Mouse (Mus musculus) testis, postnatal 14 days (tissue): ENCODE results near the gene Srd5a1.

ENCODE experiments used
- DNase-seq: peaks from one replicate; pipeline ENCODE4 v3.0.0; 2021; ENCODE audit warnings: low spot score

Srd5a1 gene

DNA sequence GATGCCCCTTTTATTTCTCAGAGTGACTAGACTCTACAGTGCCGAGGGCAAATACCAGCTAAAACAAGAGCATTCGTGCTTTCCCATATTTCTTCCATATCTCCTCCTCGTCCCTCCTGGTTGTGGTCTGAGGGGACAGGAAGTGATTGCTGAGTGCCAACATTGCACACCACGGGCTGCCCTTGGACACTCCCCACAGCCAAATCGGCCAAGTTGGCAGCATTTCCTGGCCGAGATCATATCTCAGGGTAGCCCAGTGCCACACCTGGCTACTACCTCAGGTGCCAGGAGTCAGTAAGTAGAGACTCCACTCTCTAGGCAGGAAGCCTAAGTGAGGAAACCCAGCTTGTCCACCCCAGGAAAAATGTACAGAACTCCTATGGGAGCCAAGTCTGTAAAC, 70.0 kb downstream of the Srd5a1 start:
- DNase-seq = no peak

DNA sequence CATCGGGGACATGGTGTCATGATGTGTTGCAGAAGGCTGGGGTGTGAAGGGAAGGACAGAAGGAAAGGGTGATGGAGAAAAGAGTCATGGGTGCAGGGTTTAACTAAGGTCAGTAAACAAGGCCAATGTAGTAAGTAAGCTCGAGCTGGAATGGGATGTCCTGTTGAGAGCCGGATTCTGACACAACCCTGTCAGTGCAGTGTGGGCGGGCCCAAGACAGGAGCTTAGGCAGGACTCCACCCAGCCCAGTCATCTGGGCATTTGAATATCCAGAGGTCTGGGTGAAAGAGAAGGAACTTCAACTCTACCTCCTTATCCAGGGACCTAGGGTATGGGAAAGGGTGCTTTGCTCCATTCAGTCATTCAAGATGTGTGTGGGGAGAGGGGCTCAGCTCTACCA, 72.9 kb downstream of the Srd5a1 start:
- no peak for DNase-seq

DNA sequence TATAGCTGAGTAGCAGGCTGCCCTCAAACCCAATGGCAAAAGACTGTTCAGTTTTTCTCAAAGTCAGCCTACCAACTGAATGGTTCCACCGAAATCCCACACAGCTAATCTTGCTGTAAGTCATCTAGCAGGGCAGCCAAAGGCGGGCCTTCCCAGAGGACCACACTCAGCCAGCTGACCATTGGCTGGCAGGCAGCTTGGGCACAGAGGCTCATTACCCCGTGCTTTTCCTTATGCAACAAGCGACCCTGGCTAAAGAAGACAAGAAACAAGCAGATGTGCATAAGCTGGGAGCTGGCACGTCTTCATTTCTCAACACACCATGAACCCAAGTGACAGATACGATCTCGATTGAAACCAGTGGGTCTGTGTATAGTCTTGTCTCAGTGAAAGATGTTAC, 73.9 kb downstream of the Srd5a1 start:
- no peak for DNase-seq

DNA sequence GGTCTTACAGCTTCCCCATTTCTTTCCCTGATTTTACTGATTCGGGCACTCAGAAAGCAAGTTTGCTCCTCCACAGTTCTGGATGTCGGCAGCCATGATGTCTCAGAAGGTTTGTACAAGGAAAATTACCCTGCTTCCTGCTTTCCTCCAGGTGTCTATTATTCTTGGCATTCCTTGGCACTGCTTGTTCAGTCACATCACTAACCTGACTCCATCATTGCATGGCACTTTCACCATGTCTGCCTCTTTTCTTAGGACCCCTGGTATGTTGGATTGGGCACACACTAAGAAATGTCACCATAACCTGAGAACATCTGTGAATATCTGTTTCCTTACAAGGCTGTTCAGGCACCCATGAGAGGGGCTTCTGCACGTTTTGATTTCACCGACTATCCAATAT, 75.2 kb downstream of the Srd5a1 start:
- no peak for DNase-seq

DNA sequence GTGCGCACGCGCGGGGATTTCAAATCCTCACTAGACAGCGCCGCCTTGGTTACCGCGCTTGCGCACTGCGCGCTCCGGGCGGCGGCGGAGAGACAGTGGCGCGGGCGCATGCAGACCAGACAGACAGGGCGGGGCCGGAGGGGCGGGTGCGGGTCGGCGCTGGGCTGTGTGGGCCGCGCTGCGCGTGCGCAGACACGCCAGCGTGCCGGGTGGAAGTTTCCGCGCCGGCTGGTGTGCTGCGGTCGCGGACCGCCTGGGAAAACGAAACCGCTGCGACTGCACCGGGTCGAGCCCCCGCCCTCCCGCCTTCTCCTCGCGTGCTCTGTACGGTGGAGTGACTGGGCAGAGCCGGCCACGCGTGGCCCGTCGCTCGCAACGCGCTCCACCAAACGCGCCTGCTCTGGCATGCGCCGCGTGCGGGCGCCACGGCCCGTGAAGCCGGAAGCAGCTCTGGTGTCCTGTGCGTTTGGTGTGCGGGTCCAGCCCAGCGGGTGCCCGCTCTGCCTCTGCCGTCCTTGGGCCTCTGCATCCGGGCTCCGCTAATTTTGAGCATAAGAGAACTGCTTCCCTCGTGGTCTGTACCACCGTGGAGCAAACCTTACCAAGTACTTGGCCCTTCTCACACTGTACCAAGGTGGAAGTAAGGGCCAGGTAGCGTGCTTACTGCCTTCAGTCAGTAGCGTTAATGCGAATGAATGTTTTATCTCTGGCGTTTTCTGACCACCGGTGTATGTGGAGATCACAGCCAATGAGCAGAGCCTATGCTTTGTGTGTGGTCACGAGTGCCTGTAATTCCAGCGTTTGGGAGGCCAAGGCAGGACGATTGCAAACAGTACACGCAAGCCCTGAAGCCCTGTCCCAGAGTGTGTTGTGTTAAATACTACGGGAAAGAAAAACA, 76.3 kb downstream of the Srd5a1 start:
- peak; percentile 97 for DNase-seq

DNA sequence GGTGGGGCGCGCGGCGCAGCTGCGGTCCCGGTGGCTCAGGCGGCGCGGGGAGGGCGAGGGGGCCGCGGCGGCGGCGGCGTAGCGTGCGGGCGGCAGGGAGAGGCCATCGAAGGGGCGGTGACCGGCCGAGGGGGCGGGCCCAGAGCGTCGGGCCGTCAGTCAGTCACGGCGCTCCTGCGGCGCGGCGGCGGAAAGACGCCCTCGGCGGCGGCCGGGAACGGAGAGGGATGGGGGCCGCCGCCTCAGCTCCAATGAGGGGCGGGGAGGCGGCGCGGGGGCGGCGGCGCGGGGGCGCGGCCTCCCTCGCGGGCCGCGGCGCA, 76.9 kb downstream of the Srd5a1 start, which contains the start of gene Tent4a:
Gene Tent4a, minus strand, starts transcription at position 284 of the 320 bp plus-strand sequence.
- no peak for DNase-seq

DNA sequence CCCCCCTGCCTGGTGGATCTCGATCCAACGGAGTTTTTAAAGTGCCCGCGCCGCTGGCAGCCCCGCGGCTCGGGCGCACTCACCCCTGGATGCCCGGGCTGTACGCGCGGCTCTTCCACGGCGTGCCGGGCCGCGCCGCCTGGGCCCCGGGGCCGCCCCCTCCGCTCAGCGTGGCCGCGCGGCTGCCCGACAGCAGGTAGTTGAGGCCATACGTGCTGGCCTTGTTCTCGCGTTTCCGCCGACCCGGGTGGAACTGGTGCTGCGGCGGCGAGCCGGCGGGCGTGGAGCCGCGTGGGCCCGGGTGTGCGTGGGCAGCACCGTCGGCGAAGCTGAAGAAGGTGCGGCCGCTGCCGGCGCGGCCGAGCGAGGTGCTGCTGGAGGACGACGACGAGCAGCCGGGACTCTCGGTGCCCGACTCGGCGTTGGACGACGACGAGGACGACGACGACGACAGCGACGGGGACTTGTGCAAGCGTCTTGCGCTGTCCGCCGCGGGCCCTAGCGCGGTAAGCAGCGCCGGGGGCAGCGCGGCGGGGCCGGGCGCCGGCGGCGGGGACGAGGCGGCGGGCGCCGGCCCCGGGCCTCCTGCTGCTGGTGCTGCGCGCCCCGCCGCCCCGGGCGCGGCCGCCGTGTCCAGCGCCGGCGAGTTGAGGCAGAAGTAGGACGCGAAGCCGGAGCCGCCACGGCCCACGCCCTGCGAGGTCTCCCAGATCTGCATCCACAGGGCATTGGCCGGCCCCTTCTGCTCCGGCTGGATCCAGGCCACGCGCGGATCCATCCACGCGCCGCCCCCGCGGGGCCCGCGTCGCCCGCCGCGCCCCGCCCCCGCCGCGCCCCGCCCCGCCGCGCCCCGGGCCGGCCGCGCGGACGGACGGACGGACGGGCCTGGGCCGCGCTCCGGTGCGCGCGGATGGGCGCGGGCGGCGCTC, 77.6 kb downstream of the Srd5a1 start, which contains the start of gene Nsun2:
Gene Nsun2, plus strand, starts transcription at position 342 of the 929 bp plus-strand sequence.
- DNase-seq = peak; percentile 69

DNA sequence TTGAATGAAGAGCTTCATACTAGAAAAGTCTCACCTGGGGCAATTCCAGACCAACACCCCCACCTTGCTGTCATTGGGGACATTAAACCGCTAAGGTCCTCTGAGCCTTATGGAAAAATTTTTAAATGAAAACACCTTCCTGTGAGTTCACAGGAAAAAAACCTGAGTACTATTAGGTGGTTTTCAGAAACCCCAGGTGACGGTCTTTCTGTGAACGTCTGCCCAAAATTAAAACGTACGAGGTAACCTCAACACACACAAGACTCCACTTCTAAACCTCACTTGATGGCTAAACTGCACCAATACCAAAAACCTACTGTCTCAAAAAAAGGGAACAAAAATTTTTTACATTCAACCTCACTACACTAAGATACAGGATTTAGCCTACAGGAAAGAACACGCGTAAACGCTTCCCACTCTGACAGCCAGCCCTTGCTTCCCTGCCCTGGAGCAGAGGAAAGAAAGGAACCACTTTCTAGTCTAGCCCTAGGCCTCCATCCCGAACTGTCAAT, 78.3 kb downstream of the Srd5a1 start:
- DNase-seq = no peak

DNA sequence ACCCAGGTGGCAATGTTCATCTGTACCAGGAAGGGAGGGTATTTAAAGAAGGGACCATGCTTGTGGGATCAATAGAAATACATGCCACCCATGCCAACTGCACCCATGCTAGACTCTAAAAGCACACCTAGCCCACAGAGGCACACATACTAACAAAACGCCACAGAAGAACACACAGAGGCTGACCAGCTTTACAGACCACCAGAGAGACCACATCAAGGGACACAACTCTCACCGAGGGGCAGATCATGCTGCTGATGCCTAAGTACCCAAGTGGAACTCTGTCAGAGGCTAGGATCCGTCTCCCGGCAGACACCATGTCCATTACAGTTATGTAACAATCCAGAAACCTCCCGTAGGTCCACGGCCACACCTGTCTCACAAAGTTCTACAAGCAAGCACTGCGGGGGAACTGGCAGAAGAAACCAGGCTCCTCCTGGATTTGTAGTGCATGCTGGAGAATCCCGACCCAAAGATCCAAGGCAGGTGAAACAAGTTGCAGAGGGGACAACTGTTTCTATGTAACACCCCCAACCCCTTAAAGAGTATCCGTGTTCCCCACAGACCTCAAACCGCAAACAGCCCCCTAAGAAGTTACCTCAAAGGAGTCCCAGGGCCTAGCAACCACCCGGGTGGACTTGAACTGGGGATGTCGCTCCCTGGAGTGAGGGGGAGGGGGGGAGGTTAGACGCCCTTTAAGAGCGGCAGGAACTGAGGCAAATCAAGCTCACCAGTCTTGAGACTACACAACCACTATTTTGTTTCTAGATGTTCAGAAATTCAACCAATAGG, 78.9 kb downstream of the Srd5a1 start:
- peak; percentile 62 for DNase-seq

DNA sequence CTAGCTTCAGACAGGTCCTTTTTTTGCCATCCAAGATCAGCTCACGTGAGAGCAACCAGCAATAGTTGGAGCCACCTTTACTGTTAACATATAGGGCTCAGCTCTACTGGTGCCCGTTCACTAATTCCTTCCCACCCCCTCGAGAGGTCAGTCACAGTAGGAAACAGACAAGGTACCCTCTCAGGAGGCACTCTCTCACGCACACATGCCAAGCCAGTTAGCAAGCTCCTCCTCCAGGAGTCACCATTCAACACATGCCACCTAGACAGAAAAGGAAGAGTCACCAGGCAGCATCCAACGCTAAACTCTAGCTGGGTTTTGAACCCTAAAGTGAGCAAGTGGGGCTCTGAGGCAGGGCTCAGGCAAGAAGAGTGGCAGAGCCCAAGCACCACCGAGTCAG, 79.8 kb downstream of the Srd5a1 start:
- DNase-seq = no peak

DNA sequence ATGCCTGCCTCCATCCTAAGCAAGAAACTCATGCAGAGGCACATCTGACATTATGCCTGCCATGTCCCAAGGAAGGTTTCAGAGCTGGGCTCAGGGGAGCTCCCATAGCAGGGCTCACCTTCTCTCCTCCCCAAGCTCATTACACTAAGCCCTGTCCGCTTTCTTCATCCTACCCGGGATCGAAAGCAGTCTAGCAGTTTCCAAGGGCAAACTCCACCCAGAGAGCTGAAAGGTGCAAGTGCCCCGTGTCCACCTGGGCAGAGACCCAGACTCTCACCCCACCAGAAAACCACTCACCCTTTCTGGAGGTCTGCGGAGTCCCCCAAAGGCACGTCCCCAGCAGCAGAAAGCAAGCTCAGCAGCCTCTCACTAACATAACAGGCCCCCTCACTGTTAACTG, 80.3 kb downstream of the Srd5a1 start:
- no peak for DNase-seq

DNA sequence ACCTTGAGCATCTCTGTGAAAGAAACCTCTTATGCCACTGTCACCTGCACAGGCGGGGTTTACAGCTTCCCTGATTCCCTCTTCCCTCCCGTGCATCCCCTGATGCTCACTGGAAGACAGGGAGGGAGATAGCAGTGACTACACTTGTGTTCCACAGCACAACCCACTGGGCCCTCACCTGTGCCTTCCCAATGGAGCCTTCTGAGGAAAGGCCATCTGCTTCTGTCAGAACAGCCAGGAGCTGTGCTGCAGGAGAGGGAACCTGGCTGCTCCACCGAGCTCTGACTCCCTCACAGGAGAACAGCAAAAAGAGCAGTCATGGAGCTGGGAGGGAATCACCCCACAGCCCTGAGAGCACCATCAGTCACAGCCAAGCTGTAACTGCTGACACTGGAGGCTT, 81.1 kb downstream of the Srd5a1 start:
- DNase-seq = no peak

DNA sequence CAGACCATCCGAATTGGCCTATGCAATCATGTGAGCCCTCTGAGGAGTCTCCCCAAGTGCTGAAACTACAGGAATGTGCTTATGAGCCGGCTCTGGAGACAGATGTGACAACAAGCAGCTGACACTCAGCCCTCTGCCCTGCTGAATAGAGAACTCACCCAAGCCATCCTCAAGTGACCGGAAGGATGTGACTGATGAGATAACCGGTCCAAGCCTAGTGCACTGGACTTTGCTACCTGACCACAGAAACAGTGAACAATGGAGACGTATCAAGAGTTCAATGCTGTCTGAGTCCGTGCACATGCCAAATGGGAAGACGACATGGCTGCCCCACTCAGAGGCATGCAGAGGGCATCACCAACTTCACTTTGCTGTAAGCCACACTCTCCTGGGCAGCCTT, 82.7 kb downstream of the Srd5a1 start:
- DNase-seq = no peak

DNA sequence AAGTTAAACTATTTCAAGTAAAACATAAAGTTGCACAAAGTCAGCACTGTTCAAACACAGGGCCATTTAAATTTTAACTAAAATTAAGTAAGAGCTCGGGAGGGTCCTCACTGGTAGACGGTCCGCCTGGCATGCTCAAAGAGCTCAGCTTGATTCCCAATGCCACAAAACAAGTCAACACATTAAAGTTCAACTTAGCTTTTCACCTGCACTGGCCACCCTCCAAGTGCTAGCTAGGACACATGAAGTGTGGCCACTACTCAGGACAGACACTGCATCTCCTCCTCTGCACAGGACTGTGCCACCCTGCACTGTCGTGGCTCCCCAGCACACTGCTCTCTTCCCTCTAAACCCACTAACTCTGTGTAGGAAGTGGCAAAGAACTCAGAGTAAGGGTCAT, 85.4 kb downstream of the Srd5a1 start:
- no peak for DNase-seq

DNA sequence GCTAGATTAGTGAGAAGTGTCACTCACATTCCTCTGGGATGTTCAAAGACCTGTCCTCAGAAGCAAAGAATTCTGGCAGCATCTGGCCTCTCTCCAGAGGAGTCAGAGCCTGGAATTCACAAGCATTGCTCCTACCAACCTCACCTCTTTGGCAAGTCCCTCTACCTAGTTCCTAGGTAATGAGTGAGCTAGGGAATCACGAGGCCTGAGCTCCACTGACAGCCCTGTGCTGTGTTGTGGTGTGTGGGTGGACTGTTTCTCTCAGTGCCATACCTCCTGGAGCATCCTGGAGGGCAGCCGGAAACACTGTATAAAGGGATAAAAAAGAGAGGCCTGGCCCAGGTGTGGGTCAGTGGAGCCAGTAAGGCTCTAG, 87.1 kb downstream of the Srd5a1 start:
- DNase-seq = no peak
